Mouse (Mus musculus) ovary, postnatal 14 days (tissue): ENCODE measurements around the gene Apom.
"Not testable (repeated sequence)": the region's sequence is repeated elsewhere in the genome, so short reads cannot be mapped to it uniquely, and the experiment has no call there.

Experiments
- DNase-seq: peaks from one replicate; pipeline ENCODE4 v3.0.0; 2022; ENCODE audit warnings: low spot score

The Apom gene

DNA sequence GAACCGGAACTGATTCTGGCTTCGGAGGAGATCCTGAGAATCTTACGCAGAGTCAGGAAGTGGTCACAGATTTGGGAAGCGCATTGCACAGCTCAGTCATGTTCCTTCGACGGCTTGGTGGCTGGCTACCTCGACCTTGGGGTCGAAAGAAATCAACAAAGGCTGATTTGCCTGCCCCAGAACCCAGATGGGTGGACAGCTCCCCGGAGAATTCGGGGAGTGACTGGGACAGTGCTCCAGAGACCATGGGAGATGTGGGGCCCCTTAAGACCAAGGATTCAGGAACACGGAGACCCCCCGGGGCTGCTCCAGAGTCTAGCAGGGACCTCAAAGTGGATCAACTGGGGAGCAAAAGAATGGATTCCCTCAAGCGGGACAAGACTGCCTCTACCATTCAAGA is 4.8 kb downstream of the Apom start:
- no peak for DNase-seq

DNA sequence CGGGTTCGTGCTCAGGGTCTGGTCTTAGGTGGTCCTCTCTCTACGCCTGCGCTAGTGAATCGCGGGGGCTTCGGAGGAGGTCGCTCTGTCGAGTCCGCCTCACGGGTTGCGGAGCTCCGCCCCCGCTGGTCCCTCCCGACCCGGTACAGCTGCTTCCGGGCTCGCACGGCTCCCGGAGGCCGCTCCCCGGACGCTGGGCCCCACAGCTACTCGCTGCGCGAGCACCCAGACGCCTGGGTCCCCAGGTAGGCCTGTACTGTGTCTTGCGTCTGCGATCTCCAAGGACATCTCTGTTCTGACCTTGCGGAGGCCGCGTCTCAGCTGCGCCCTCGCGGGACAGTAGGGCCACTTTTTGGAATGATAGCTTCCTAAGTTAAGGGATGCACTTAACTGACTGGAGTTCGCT is 5.6 kb downstream of the Apom start, which contains the start of gene D17H6S53E:
Gene D17H6S53E, plus strand, starts transcription at position 168 of the 406 bp plus-strand sequence.
- DNase-seq, result peak; percentile 62

DNA sequence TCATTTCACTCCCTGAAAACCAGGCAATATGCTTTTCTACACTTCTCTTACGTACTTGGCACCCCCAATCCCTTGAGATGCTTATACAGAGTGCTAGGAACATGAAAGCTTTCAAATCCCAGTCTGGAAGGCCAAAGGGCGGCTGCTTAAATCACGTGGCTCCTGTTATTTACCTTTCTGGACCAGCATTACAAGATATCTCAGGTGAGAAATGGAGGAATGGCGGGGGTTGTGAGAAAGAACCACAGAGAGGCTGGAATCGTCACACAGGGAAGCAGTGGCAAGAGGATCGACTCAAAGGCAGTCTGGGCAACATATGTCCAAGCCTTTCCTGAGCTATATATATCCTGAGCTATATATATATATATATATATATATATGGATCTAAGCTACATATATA is 6.3 kb downstream of the Apom start:
- no peak for DNase-seq

DNA sequence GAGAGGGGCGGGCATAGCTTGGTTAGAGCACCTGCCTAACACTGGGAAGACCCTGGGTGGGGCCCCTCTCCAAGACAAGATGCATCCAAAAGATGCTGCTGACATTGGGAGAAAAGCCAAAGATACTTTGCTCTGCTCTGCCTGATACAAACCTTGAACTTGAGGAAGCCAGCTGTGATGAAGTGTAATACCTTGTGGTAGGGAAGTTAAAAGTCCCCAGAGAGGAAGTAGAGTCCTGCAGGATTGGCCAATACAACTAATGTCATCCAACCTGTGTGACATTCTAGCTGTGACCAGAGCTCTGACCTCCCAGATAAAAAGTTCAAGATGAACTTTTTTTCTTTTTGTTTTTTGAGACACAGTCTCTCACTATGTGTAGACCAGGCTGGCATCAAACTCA is 6.8 kb downstream of the Apom start:
- no peak for DNase-seq

DNA sequence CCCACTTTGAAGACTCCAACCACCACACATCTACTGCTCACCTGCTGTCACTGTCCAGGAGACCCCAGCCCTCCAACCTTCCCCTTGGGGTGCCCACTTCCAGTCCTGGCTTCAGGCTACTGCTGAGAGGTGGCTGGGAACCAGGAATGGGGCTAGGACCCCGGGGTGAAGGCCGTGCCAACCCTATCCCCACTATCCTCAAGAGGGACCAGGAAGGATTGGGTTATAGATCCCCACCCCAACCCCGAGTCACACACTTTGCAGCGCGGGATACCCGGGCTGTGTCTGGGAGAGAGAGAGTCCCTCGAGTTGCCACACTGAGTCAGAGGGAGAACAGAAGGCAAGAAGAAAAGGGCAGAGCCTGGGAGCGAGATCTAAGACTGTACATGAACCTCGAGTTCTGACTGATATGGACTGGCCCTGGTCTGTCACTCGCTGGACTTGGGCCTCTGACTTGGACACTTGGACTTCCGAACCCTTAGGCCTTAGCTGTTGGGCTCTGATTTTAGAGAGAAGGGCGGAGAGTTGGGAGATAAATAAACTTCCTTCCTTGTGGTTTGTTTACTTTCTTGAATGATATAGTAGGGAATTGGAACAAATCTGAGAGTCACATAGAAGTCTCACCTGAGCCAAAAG is 7.5 kb downstream of the Apom start:
- DNase-seq, result not testable (repeated sequence)

DNA sequence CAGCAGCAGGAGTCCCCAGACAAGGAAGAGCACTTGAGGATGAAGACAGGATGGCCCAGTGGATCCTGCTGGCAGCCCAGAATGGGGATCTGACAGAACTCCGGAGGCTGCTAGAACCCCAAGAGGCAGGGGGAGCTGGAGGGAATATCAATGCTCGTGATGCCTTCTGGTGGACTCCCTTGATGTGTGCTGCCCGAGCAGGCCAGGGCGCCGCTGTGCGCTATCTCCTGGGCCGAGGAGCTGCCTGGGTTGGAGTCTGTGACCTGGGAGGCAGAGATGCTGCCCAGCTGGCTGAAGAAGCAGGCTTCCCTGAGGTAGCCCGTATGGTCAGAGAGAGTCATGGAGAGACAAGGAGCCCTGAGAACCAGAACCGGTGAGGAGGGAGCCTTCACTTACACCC is 8.6 kb downstream of the Apom start:
- not testable (repeated sequence) for DNase-seq

DNA sequence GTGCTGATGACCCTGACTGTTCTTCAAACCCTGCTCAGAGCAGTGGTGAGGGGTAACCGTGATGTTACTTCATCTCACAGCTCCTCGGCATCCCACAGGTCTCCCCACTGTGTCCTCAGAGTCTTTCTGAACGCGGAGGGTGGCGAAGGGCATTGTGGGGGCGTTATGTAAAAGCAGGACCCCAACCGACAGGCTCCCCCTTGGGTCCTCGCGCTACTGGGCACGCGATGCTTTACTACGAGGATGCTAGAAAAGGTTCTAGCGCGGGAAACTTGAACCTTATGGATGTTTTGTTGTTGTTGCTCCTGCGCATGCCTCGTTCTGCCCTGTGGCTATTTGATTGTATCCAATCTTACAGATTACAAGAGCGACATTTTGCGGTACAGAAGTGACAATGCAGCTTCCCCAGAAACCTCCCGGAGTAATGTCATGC is 10.0 kb downstream of the Apom start, which contains the start of gene Csnk2b:
Gene Csnk2b, minus strand, starts transcription at position 183 of the 433 bp plus-strand sequence.
- no peak for DNase-seq

DNA sequence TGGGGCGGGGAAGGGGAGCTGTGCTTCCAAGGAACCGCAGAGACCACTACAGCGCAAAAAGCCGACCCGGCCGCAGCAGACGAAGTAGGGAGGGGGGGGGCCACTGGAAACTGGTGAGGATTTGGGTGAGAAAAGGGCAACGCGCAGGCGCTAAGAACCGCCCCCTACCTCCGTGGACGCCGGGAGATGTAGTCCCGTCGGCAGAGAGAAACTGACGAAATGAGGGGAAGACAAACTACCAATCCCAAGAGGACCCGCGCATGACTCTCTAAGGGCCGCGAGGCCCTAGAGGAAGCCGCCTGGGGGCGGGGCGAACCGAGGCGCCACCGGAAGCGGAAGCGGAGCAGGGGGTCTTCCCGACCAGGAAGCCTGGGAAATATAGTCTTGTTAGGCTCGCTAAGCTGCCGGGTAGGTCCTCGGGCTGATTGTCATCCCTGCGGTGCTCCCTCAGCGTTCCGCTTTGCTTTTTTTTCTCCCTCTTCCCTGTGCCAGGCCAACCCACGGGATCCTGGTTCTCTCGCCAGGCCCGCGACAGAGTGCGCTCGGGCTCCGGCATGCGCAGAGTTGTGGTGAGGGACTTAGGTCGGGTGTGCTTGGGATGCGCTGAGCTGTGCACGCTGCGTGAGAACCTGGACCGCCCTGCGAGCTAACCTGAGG is 10.6 kb downstream of the Apom start, which contains the start of gene Gpank1:
Gene Gpank1, plus strand, starts transcription at position 313 of the 657 bp plus-strand sequence.
- DNase-seq, result peak; percentile 95

DNA sequence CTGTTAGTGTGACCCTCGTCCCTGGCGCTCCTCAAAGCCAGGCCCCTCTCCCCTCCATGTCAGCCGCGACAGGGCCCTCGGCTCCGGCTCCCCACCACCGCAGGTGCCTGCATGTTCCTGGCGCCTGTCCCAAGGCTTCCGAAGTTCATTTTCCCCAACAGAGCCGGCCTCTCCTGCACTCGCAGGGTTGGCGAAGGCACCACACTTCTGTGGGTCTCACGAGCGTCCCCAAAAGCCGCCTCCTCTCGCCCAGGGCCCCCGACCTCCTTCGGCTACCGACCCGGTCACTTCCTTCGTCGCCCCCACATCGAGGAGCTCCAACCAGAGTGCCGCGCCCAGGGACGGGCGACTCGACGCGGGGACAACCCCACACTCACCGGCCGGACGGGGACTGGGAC is 11.1 kb downstream of the Apom start:
- peak; percentile 41 for DNase-seq

DNA sequence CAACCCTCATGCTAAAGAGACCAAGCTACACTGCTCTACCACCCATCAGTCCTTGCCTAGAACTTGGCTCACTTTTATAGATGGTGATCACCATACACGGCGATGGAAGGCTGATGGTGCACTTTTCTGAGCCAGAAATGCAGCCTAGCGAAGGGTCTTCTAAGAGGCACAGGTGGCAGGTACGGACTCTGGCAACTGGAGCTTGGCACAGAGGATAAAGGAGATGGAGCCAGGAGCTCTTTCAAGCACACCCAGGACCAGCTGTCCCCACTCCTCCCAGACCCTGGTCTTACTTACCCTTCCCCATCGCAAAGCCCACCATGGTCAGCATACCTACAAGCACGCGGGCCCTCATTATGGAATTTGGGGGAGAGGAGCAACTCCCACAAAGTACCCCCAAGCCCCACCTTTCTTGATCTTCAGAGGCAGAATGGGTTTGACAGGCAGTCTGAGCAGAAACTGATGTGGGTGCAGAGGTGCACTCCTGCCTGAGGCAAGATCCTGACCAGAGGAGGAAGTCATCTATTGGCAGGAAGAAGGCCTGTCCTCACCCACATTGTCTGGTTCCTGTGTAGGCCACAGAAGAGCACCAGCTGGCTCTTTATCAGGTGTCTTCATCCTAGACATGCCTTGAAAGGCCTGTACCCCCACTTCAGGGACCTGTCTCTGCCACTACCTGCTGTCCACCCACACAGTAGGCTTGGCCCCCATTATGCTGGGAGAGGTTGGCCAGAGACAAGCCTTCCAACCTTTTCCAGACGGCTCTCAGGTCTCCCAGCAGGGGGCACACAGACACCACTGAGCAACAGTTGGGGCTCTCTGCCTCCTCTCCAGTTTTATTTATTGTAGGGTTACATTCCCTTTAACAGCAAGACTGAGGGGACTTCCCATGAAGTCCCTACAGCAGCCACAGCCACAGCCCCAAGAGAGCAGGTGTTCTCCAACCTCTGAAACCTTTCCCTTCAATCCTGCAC is 16.5 kb downstream of the Apom start, which contains the start of gene Ly6g5b:
Gene Ly6g5b, minus strand, starts transcription at position 383 of the 974 bp plus-strand sequence.
- no peak for DNase-seq

DNA sequence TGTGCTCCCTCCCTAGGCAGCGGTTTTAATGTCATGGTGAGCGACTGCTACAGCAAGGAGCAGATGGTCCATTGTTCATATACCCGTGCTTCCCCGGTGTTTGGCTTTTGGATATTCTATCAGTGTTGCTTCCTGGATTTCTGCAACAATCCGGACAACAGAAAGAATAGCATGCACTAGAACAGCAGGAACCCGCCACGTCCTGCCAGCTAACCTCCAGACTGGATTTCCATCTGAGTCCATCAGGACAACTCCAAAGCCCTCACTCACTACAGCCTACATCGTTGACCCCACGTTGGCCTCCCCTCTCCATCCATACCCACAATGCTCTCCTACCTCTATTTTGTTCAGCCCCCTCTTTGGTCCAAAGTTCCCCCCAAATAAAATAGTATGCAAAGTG is 20.1 kb downstream of the Apom start:
- no peak for DNase-seq

DNA sequence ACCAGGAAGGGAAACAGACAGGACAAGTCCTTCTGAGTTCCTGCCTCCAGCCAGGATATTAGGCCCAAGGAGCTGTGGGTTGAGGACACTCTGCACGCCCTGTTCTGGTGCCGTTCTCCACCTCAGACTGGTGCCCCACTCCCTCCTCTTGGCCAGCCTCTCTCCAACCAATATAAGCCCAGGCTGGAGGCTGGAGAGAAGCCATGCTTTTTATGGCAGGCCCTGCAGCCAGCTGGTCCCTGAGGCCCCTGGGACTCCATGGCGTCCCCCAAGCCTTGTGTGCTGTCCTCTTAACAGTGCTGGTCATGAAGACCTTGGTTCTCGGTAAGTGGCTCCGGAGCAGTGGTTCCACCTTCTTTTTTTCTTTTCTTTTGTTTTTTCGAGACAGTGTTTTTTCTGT is 23.8 kb downstream of the Apom start, which contains the start of gene Ly6g5c:
Gene Ly6g5c, plus strand, starts transcription at position 183 of the 400 bp plus-strand sequence.
- DNase-seq, result no peak

DNA sequence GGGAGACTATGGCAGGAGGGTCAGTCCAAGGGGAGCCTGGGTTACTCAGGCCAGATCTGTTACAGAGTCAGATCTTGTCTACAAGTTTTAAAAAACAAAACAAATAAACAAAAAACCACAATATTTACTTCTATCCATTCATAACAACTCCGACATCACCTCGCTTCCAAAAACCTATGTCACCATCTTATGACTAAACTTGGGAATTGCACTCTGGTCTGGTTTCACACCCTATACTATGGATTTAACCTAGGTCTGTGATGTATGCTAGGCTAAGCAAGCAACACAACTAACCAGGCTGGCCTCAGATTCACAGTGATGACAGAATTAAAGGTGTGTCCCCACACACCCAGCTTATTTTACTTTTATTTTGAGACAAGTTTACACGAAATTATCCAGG is 25.3 kb downstream of the Apom start:
- no peak for DNase-seq

DNA sequence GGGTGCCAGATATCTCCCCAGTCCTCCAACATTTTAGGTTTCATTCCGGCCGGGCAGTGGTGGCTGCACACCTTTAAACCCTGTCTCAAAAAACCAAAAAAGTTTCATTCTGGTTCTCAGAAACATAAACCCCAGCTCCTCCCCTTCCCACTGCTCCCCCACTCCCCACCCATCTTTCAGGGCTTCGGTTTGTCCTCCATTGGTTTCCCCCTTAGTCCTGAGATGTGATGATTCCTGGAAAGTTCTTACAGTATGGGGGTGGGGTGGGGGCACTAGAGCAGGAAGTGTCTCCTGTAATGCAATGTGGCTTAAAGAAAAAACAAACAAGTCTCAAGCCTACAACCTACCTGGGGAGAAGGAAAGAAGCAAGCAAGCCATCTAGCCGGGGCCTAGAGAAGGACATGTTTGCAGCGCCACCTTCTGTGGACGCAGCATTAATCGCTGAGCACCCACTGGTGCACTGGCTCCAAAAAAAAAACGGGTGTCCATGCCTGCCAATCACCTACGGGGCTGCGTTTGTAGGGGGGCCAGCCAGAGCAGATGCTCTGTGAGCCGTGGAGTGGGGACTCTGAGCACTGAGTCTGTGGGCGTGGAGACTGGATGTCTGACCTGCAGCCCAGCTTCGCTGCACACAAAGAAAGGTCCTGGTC is 26.0 kb downstream of the Apom start:
- DNase-seq, result no peak

DNA sequence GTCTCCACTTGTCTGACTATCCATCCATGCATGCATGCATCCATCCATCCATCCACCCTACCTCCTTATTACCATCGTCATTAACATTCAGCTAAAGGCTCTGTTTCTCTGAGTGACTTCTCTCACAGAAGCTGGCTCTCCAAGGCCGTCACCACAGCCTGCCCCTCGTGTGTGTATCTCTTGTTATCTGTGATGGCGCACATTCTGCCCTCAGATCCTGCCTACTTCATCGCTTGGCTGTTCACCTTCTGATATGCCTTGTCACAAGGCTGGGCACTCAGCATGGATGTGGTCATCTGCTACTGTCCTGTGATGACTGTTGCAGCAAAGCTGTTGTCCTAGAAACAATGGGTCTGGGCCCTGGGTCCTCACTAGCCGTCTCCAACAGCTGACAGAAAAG is 27.1 kb downstream of the Apom start:
- no peak for DNase-seq

DNA sequence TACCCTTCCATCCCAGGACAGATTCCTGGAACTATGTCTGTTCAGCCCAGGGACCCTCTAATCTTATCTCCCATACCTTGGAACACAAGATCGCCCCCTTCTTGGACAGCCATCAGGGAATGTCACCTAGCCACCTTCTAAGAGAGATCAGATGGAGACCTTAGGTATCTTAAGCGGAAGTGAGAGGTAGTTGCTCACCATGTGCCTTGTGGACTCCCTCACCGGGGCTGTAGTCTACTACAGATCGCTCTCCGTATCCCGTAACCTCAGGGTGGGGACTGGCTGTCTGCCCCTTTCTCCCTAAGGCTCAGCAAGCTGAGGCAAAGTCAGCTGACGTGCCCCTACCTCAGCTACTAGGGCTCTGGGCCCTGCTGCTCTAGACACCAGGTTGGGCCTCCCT is 27.8 kb downstream of the Apom start:
- no peak for DNase-seq

DNA sequence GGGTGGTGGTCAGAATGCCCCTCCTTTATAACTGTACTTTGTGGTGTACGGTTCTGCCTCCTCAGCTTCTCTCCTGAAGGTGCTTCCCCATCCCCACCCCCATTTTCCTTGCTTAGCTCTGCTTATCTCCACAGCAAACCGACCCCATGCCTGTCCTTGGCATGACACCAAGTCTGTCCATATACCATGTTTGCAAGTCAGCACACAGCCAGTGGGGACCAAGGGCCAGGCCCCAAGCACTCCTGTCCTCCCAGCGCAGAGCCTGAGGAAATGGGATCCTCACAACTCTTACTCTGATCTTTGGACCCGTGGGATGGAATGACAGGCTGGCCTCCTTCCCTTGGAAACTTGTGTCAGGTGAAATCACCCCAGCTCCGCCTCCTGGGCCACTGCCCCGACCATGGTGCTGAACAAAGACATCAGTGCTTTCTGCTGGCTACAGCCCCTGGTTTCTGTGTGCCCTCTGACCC is 28.6 kb downstream of the Apom start:
- no peak for DNase-seq

DNA sequence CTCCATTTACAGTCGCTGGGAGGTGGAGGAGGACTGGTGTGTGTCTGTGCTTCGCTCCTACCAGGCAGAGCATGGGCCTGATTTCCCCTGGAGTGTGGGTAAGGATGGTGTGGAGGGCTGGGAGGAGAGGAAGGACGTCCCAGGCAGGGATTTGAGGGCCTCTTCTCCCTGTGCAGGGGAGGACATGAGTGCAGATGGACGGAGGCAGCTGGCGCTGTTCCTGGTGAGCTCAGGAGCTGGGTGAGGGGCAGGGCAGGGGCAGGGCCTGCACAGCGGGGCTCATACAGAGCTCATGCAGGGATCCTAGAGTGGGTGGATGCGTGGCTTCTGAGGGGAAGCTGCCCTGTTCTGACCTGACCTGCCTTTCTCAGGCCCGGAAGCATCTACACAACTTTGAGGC is 29.6 kb downstream of the Apom start:
- DNase-seq, result no peak

DNA sequence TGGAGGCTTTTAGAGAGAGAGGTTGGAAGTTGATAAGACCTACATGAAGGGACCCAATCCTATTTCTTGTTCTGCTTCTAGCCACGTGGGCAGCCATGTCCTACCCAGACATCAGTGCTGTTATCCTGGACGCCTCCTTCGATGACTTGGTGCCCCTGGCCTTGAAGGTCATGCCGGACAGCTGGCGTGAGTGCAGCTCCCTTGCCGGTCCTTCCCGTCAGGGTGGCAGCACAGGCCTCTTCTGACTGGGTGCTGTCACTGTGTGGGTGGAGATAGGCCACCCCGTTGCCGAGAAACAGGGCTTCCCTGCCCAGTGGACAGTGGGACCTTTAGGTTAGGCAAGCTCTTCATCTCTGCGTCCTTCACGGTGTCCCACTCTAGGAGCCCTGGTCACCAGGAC is 30.7 kb downstream of the Apom start:
- no peak for DNase-seq

DNA sequence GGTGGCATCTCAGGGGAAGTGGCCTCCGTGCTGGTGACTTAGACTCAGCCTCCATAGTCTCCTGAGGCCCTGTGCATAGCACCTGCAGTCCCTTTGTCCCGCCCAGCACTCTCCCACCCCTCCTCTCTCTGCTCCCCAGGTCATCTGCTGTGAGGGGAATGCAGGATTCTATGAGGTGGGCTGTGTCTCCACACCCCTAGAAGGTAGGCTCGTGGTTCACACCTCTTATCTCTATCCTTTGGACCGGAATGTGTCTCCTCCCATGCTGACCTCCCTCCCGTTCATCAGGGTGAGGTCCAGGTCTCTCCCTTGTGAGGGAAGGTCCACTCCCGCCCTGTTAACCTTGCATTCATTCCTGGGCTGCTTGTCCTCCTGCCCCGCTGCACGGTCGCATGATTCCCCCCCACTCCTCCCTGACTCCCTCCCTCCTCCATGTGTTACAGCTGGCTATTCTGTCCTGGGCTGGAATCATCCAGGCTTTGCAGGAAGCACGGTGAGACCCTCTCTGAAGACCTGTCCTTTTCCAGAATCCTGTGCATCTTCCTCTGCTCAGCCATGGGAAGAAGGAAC is 31.6 kb downstream of the Apom start:
- no peak for DNase-seq

DNA sequence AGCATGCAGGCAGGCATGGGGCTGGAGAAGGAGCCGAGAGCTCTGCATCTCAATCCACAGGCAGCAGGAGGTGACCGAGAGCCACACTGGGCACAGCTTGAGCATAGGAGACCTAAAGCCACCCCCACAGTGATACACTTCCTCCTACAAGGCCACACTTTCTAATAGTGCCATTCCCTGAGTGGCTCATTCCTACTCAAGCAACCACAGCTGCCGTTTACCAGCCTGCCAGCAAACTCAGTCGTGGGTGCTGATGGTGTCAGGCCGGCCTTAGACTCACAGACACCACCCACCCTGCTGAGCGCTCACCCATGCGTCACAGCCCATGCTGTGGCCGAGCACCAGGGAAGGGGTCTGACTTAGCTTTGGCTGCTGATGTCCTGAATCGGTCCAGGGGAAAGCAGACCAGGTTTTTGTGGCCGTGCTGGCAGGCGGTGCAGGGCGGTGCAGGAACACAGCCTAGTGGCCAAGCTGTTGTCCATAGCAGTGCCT is 34.6 kb downstream of the Apom start:
- DNase-seq, result no peak
